Mouse (Mus musculus) intestine, embryonic 15.5 days (tissue): ENCODE data around the gene Ptprh. TPM values are rescaled to one million over a fixed set of nuclear protein-coding genes. Genes with fewer than 3 reads are reported as not detected.
"Not testable (repeated sequence)": the region's sequence is repeated elsewhere in the genome, so short reads cannot be mapped to it uniquely, and the experiment has no call there.

Experiments
- ATAC-seq: fragments of 200-750 bp; cut with Nextera tagmentation; 2 replicates; pipeline ENCODE4 v1.8.0; 2017; ENCODE audit warnings: moderate TSS enrichment, moderate library complexity
- H3K27ac ChIP-seq: fragments of 300-500 bp; sonication (generic); 2 replicates; pipeline ENCODE4 v1.5.1; 2015; ENCODE audit warnings: mild to moderate bottlenecking, inconsistent platforms
- H3K27me3 ChIP-seq: fragments of 300-500 bp; sonication (generic); replicated peaks from 2 replicates; pipeline ENCODE4 v1.6.1; 2015; ENCODE audit warnings: inconsistent platforms
- H3K36me3 ChIP-seq: fragments of 300-500 bp; sonication (generic); 2 replicates; pipeline ENCODE4 v1.6.1; 2015; ENCODE audit warnings: inconsistent platforms
- H3K4me1 ChIP-seq: fragments of 300-500 bp; sonication (generic); replicated peaks from 2 replicates; pipeline ENCODE4 v1.6.1; 2015; ENCODE audit warnings: inconsistent platforms
- H3K4me2 ChIP-seq: fragments of 300-500 bp; sonication (generic); replicated peaks from 2 replicates; pipeline ENCODE4 v1.6.1; 2015; ENCODE audit warnings: mild to moderate bottlenecking, inconsistent platforms
- H3K4me3 ChIP-seq: fragments of 300-500 bp; sonication (generic); replicated peaks from 2 replicates; pipeline ENCODE4 v1.5.1; 2015; ENCODE audit warnings: inconsistent platforms
- H3K9ac ChIP-seq: fragments of 300-500 bp; sonication (generic); 2 replicates; pipeline ENCODE4 v1.6.1; 2015; ENCODE audit warnings: inconsistent platforms
- H3K9me3 ChIP-seq: fragments of 300-500 bp; sonication (generic); 2 replicates; pipeline ENCODE4 v1.6.1; 2016; ENCODE audit warnings: inconsistent platforms
- WGBS: fragments of 180-500 bp; shearing (Covaris S2); methylation state at CpG from one replicate; pipeline ENCODE4 v1.1.7; 2015; 5-methylcytosine and 5-hydroxymethylcytosine counted together
- polyA plus RNA-seq: library from polyadenylated mRNA; unstranded; fragments of >200 nt; fragmentation: Nextera tagmentation; extraction: Ambion mirVana; gene quantifications from 2 replicates; pipeline ENCODE4 v1.2.1, GENCODE M21; 2015

The Ptprh gene
- polyA plus RNA-seq, 1 experiment from 2014 or later = 1.1 TPM

- Histone ChIP-seq H3K4me2 (no peak overlapping the region), H3K9me3 (no peaks in the 10 kb centered on the region), H3K36me3 (no peaks in the 10 kb centered on the region), H3K4me1 (peaks cover 5% of the 10 kb centered on the region), H3K4me3 (no peak overlapping the region), H3K27ac (no peak overlapping the region), H3K27me3 (no peaks in the 10 kb centered on the region), H3K9ac (no peak overlapping the region)
- 93% methylated on average over 4 of the region's 4 CpGs for WGBS
- ATAC-seq = no peak
These were observed 67.5 kb downstream of the Ptprh start for GRCm38 (mm10) chr7:4536369-4536768.

- Histone ChIP-seq H3K4me1 (peaks cover 8% of the 10 kb centered on the region), H3K4me3 (peak within 1 kb of the TSS; percentile 39), H3K36me3 (no peaks in the 10 kb centered on the region), H3K27me3 (no peaks in the 10 kb centered on the region), H3K27ac (no peak within 1 kb of the TSS), H3K9ac (peak within 1 kb of the TSS; percentile 1; the same call in 1 of the 2 replicates), H3K4me2 (peak within 1 kb of the TSS; percentile 67), H3K9me3 (no peaks in the 10 kb centered on the region)
- WGBS = 6% methylated on average over 28 of the region's 28 CpGs
- peak; percentile 96 for ATAC-seq
These were observed 71.7 kb downstream of the Ptprh start, which contains the start of gene Dnaaf3 for GRCm38 (mm10) chr7:4532005-4532729. TSS of gene Dnaaf3 (minus strand) at chr7:4532453.

- not testable (repeated sequence) for H3K36me3 ChIP-seq, ATAC-seq, H3K4me2 ChIP-seq, H3K27ac ChIP-seq, H3K4me3 ChIP-seq, H3K27me3 ChIP-seq, H3K9me3 ChIP-seq, H3K9ac ChIP-seq
- 35% methylated on average over 8 of the region's 8 CpGs for WGBS
- H3K4me1 ChIP-seq = peaks cover 19% of the 10 kb centered on the region
These were observed 73.7 kb downstream of the Ptprh start for GRCm38 (mm10) chr7:4530166-4530565.

- no peak overlapping the region for H3K9ac ChIP-seq
- H3K36me3 ChIP-seq = no peaks in the 10 kb centered on the region
- 47% methylated on average over 18 of the region's 18 CpGs for WGBS
- no peaks in the 10 kb centered on the region for H3K27me3 ChIP-seq
- no peak for ATAC-seq
- 0 out of 2 replicates have a peak overlapping the region, but pooled peaks have one; percentile 5 for H3K4me3 ChIP-seq
- peaks cover 18% of the 10 kb centered on the region for H3K4me1 ChIP-seq
- H3K9me3 ChIP-seq = no peaks in the 10 kb centered on the region
- peak overlapping the region; percentile 76 for H3K4me2 ChIP-seq
- no peak overlapping the region for H3K27ac ChIP-seq
These were observed 76.5 kb downstream of the Ptprh start for GRCm38 (mm10) chr7:4527302-4527689.

- H3K4me1 ChIP-seq = peaks cover 14% of the 10 kb centered on the region
- peak overlapping the region; percentile 76 for H3K4me2 ChIP-seq
- H3K27ac ChIP-seq = 0 out of 2 replicates have a peak overlapping the region, but pooled peaks have one; percentile 44
- H3K9ac ChIP-seq = peak overlapping the region; percentile 53
- H3K36me3 ChIP-seq = no peaks in the 10 kb centered on the region
- no peaks in the 10 kb centered on the region for H3K9me3 ChIP-seq
- WGBS = 26% methylated on average over 40 of the region's 40 CpGs
- ATAC-seq = peak; percentile 93
- H3K27me3 ChIP-seq = peaks cover 2% of the 10 kb centered on the region
- H3K4me3 ChIP-seq = peak overlapping the region; percentile 32
These were observed 77.2 kb downstream of the Ptprh start for GRCm38 (mm10) chr7:4526341-4527301.

GRCm38 (mm10) chr7:4524212-4524922 is 79.5 kb downstream of the Ptprh start, which contains the start of gene Tnni3:
TSS of gene Tnni3 (minus strand) at chr7:4524229.
- H3K4me3 ChIP-seq, H3K9me3 ChIP-seq, H3K36me3 ChIP-seq, H3K27ac ChIP-seq, H3K4me2 ChIP-seq, H3K27me3 ChIP-seq, H3K9ac ChIP-seq: not testable (repeated sequence)
- WGBS = 67% methylated on average over 15 of the region's 15 CpGs
- peak; percentile 29; the same call in 1 of the 2 replicates for ATAC-seq
- H3K4me1 ChIP-seq = peaks cover 14% of the 10 kb centered on the region

- Histone ChIP-seq H3K9me3 (no peaks in the 10 kb centered on the region), H3K4me3 (no peak overlapping the region), H3K4me2 (no peak overlapping the region), H3K36me3 (no peaks in the 10 kb centered on the region), H3K9ac (no peak overlapping the region), H3K27ac (no peak overlapping the region), H3K27me3 (peaks cover 4% of the 10 kb centered on the region), H3K4me1 (peaks cover 14% of the 10 kb centered on the region)
- no peak for ATAC-seq
- 91% methylated on average over 33 of the region's 33 CpGs for WGBS
These were observed 80.4 kb downstream of the Ptprh start for GRCm38 (mm10) chr7:4523205-4524130.

GRCm38 (mm10) chr7:4522292-4522691 is 81.5 kb downstream of the Ptprh start:
- no peak for ATAC-seq
- no peak overlapping the region for H3K9ac ChIP-seq
- no peak overlapping the region for H3K4me2 ChIP-seq
- peaks cover 4% of the 10 kb centered on the region for H3K27me3 ChIP-seq
- 73% methylated on average over 6 of the region's 6 CpGs for WGBS
- H3K36me3 ChIP-seq = no peaks in the 10 kb centered on the region
- H3K4me3 ChIP-seq = no peak overlapping the region
- no peaks in the 10 kb centered on the region for H3K9me3 ChIP-seq
- no peak overlapping the region for H3K27ac ChIP-seq
- peaks cover 12% of the 10 kb centered on the region for H3K4me1 ChIP-seq

- no peaks in the 10 kb centered on the region for H3K9me3 ChIP-seq
- peaks cover 4% of the 10 kb centered on the region; the same call in 1 of the 2 replicates for H3K4me1 ChIP-seq
- H3K4me2 ChIP-seq = peak overlapping the region; percentile 40
- H3K27me3 ChIP-seq = peaks cover 4% of the 10 kb centered on the region
- 30% methylated on average over 31 of the region's 32 CpGs for WGBS
- no peak overlapping the region for H3K27ac ChIP-seq
- H3K9ac ChIP-seq = no peak overlapping the region
- H3K4me3 ChIP-seq = peak overlapping the region; percentile 2; the same call in 1 of the 2 replicates
- no peaks in the 10 kb centered on the region for H3K36me3 ChIP-seq
- ATAC-seq = no peak
These were observed 82.4 kb downstream of the Ptprh start for GRCm38 (mm10) chr7:4521231-4522003.

- Histone ChIP-seq H3K36me3 (no peaks in the 10 kb centered on the region), H3K4me3 (no peak overlapping the region), H3K4me2 (no peak overlapping the region), H3K27ac (no peak overlapping the region), H3K27me3 (peaks cover 4% of the 10 kb centered on the region), H3K4me1 (peaks cover 12% of the 10 kb centered on the region; the same call in 1 of the 2 replicates), H3K9ac (no peak overlapping the region), H3K9me3 (no peaks in the 10 kb centered on the region)
- ATAC-seq = no peak
- WGBS = 58% methylated on average over 1 of the region's 1 CpGs
These were observed 85.4 kb downstream of the Ptprh start for GRCm38 (mm10) chr7:4518487-4518886.
